Mouse (Mus musculus): ENCODE measurements at regions not wholly inside any gene's neighbourhood (a gene's known extent, or its start where the extent isn't known, plus 50 kb on each side); places are given as distances from the start of the nearest gene placed in this dataset.

- TF ChIP-seq CTCF (IDR thresholded peaks at IDR 0.05; ENCODE audit: low read depth) = no peak
- TF ChIP-seq EP300 (IDR thresholded peaks at IDR 0.05; ENCODE audit: low read depth) = no peak
These were observed 90.6 kb upstream of the Map3k7 start for GRCm38 (mm10) chr4:31872985-31873983.

Measured in liver, postnatal 0 days (tissue).